Mouse (Mus musculus) lung, postnatal 25 days (tissue): Measurements from ENCODE around the gene Gm10964.

Experiments used
- DNase-seq: peaks from one replicate; pipeline ENCODE4 v3.0.0; 2022; ENCODE audit warnings: low spot score

The Gm10964 gene

DNA sequence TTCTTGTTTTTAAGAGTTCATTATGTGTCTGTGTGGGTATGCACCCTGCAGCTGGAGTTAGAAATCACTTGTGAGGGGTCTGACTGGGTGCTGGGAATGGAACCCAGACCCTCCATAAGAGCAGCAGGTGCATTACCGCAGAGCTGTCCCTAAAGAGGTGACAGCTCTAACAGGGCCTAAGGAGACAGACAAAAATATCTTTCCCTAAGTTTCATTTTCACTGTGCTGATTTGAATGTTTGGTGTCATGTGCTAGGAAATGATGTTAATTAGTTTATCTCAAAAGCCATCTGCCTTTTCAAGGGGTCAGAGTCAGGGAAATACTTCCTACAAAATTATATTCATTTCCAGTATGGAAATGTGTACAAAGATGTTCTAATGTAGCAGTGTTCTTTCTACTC lies at the start of gene Gm10964:
TSS of gene Gm10964 (plus strand) at position 38 of the 400 bp plus-strand sequence.
- no peak for DNase-seq

DNA sequence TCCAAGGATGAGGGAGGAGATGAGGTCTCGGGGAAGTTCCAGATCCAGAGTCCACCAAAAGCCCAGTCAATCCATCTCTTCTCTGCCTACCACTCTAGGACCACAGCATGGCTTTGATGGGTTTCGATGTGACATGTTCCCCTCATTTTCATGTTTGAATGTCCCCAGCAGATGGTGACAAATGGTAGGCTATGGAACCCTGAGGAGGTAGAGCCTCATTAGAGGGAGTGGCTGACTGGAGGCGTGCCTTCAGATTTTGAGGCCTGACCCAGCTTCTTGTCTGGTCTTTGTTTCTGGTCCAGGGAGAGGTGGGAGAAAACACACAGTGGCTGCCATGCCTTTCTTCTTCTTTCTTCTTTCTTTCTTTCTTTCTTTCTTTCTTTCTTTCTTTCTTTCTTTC lies 48.7 kb upstream of the Gm10964 start:
- peak; percentile 10 for DNase-seq

- no peak for DNase-seq
These were observed 43.6 kb upstream of the Gm10964 start for GRCm38 (mm10) chr3:103695556-103695955.

- DNase-seq: no peak
These were observed 42.7 kb upstream of the Gm10964 start for GRCm38 (mm10) chr3:103696388-103696925.

GRCm38 (mm10) chr3:103704661-103705060 lies 34.5 kb upstream of the Gm10964 start:
- no peak for DNase-seq

DNA sequence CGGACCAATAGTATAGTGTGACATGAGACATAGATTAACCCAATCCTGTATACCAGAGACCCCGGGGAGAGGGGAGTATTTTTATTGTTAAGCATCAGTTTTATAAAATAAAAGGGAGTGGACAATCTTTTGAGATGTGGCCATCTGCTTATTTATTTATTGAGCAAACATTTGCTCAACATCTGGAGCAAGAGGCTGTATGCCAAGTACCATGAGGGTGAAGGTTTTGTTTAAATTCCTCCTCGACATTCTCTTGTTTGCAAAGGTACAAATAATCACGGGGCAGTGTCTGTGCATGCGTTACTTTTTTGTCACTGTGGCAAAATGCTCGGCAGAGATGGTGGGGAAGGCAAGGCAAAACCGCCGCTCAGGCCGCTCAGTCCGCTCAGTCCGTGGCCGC lies 33.7 kb upstream of the Gm10964 start:
- no peak for DNase-seq

GRCm38 (mm10) chr3:103709470-103710040 lies 29.6 kb upstream of the Gm10964 start:
- DNase-seq: no peak

DNA sequence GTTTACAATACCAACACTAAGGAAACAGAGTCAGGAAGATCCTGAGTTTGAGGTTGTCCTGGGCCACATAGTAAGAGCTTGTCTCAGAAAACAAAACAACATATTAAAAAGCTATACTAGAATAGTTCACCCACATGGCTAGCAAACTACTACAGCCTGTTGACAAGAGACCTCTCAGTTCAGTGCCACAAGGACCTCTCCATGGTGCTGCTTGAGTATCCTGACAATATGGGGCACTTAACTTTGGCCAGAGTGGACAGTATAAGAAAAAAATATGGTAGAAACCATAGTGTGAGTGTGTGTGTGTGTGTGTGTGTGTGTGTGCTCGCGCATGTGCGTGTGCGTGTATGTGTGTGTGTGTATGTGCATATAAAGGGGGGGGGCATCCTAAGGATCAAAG lies 27.0 kb upstream of the Gm10964 start:
- no peak for DNase-seq

DNA sequence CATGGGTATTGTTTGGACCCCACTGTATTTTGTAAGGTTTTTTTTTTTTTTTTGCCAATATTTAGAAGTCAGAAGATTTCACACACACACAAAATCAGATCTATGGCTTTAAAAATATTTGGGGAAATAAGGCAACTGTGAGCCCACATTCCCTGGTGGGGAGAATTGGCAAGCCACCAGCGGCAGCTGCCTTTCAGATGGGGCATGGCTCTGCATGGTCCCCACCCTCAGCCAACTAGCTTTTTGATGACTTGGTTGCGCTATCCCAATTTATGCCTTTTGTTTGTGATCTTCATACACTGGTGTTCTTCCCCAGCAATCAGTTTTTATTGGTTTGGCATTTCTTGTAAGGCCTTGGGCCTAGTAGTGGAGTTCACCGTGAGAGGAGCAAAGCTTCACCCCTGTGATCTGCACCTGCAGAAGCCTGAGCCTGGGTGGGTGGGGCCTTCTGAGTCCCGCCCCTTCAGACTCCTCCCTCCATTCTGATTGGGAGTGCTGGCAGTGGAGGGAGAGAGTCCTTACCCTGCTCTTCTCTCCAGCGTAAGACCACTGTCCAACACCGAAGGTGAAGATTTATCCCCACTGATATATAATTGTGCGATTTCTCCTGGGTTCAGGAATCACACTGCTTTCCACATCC lies 24.8 kb upstream of the Gm10964 start:
- DNase-seq: no peak

DNA sequence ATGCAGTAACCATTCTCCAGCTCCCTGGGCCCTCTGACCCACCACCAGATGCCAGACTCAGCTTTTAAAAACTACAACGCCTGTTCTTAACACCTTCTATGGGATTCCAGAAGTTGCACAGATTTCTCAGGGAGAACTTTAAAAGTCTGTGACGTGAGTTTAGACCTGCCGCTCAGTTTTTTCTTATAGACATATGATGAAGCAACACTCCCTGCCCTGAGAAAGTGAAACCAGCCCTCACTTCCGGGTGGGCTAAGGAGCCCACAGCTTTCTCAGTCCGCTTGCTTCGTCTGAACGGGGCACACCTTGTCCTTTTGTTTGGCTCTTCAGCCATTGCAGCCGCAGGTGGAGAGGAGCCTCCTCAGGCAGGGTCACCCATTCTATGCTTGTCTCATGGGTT lies 24.2 kb upstream of the Gm10964 start:
- no peak for DNase-seq

DNA sequence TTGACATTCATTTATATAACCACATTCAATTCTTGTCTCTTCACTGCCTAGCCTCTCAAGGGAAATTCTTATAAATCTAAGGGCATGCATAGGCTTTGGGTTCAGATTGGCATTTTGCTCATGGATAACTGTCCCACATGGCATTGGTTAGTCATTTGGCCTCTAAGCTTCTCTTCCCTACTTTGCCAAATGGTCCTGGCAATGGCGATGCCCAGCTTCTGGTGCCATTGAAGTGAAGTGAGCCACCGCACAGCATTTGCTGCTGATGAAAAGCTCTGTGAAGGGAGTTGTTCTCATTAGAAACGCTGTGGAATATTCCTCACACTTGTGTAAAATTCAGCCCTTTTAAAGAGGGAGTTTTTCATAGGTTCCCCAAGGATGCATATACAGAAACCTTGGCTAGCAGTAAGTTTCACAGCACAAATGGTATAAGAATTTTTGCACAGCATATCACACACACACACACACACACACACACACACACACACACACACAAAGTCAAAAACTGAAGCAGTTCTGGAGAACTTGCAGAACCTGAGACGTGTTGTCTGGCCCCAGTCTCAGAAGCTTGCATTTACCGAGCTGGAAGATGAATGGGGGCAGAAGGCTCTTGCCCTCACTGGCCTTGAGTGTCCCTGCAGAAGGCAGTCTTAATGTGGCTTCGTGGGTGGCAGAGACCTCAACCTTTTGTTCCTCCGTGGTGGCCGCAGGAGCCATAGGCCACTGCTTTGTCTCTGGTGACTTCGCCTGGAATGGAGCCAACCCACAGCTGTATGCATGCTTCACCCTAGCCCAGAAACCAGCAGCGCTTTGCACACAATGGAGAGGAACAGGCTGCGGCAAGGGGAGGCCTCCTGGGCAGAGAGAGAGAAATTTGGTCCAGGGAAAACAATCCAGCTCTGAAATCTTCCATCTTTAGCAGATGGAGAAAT lies 23.1 kb upstream of the Gm10964 start:
- DNase-seq: no peak

DNA sequence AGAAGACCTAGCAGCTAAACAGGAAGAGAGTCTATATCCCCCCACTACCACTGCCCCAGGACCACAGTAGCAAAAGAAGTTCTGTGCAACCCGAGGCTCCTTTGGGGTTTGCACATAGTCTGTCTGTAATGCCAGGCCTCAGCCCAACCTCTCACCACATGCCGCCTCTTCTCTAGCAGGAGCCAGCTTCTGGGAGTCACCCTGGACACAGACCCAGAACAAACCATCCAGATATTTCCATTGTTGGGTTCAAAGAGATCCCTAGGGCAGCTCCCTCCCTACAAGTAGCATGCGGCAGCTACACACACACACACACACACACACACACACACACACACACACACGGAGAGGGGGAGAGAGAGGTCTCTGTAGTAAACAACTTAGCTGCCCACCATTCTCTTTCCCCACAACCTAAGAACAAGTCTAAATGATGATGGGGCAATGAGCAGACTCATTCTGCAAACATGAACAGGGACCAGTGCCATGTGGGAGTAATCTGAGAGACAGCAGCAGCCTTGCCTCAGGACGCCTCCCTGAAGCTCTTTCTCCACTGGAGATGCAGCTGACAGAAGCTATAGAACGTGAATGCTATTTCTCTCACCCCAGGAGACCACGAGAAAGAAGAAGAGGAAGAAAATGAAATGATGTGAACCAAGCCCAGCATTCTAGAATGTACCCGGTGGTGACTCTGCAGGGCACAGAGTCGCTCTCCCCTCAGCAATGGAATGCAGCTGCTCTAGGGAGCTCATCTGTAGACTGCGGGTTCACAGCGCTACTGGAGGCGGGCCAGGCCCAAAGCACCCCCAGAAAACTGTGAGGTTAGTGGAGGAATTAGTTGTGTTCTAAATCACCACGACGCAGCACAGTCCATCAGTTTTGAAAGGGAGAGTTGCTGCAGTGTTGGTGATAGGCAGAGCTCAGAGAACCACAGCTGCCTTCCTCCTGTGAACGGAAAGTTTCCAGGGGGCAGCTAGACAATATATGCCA lies 22.1 kb upstream of the Gm10964 start:
- no peak for DNase-seq

DNA sequence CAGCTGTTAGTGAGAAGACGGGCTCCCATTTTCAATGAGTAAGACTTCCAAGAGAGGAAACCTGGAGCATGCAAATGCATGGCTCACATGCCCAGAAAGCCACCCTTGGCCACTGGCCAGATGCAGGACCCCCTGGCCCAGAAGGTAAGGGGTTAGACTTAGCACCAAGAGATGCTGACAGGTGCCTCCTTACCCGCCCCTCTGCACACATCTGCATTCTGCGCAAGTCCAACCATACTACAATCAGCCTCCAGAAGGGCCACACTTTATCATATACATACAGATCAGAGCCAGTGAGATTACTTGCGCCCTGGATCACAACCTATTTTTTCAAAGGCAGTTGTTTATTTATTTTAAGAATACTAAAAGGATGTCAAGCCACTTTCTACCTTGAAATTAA lies 20.4 kb upstream of the Gm10964 start:
- DNase-seq: no peak

- no peak for DNase-seq
These were observed 15.0 kb upstream of the Gm10964 start for GRCm38 (mm10) chr3:103724137-103724536.

DNA sequence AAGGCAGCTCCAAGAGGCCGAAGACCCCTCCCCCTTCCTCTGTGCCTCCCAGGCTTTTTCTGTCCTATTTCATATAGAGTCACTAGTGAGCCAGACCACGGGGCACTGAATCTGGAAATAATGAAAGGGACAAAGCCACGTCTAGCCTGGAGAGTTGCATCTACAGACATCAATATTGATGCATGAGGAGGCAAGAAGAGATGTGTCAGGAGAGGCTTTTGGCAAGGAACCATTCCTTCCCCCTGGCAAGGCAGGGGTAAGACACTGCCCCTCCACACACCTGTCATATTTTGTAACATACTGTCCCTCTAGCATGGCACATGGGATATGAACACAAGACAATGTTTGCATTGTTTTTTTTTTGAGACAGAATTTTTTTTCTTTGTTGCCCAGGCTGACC lies 12.5 kb upstream of the Gm10964 start:
- DNase-seq: no peak

DNA sequence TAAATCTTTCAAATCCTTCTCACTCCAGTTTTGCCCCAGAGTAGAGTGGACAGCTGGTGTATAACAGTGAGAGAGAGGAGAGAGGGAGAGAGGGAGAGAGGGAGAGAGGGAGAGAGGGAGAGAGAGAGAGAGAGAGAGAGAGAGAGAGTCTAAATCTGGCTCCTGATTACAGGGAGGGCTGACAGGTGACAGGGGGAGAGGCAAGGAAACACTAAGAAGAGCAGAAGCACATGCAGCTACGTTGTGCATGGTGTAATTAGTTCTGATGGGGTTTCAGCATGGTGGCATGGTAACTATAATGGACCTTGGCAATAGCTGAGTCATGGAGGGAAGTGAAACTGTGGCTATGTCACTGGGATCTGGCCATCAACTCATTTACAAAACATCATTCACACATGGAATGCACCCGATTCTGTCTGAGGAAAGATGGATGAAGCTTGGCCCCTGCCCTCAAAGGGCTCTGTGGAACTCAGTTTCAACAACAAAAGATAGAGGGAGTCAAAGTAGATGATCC lies 11.3 kb upstream of the Gm10964 start:
- no peak for DNase-seq

DNA sequence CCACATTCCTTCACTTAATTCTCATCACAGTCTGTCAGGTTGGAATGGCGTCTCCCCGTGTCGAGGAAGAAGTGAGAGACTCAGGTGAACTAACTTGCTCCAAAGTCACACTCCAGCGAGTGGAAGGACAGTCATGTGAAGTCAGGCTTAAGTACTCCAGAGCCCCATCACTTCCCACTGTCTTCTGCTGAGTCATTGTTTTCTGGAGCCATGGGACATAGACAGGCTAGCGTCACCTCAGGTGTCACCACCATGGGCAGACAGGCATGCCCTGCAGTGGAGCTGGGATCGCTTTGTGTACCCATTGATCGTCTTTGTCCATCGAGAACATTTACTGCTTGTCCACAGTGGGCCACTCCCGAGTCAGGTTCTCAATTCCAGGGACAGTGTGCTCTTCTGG lies 9.3 kb upstream of the Gm10964 start:
- no peak for DNase-seq

- no peak for DNase-seq
These were observed 7.0 kb upstream of the Gm10964 start for GRCm38 (mm10) chr3:103732116-103732515.

DNA sequence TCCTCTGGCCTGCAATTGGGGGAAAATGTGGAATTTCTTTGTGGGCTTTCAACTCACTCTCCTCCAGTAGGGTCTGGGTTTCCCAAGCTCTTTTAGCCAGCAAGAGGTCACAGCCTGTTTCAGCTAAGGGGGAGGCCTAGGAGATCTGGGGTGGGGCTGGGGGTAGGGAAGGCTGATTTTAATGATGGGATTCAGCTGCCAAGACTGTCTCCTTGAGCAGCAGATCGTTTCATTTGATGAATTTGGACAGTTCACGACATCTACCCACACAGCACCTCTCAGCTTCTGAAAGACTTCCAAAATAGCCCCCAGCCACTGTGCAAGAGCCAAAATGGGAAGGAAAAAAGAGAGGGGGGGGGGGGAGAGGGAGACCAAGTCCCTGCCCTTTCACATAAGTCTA lies 6.0 kb upstream of the Gm10964 start:
- DNase-seq: no peak

GRCm38 (mm10) chr3:103733799-103734695 lies 5.1 kb upstream of the Gm10964 start:
- DNase-seq: peak; percentile 42
